Mouse (Mus musculus) limb, embryonic 15.5 days (tissue): ENCODE results near the gene Nkiras2. TPM values are rescaled to one million over a fixed set of nuclear protein-coding genes. Genes with fewer than 3 reads are reported as not detected.
"Not testable (repeated sequence)": the region's sequence is repeated elsewhere in the genome, so short reads cannot be mapped to it uniquely, and the experiment has no call there.

Experiments used
- ATAC-seq: fragments of 200-750 bp; cut with Nextera tagmentation; 2 replicates; pipeline ENCODE4 v1.8.0; 2017; ENCODE audit warnings: low read depth, moderate TSS enrichment; ENCODE audit not compliant: insufficient number of reproducible peaks, low FRiP score, low TSS enrichment
- H3K27ac ChIP-seq: fragments of 300-500 bp; sonication (generic); 2 replicates; pipeline ENCODE4 v1.5.1; 2015; ENCODE audit warnings: moderate library complexity, mild to moderate bottlenecking, inconsistent platforms
- H3K27me3 ChIP-seq: fragments of 300-500 bp; sonication (generic); 2 replicates; pipeline ENCODE4 v1.6.1; 2015; ENCODE audit warnings: inconsistent platforms
- H3K36me3 ChIP-seq: fragments of 300-500 bp; sonication (generic); 2 replicates; pipeline ENCODE4 v1.6.1; 2015; ENCODE audit warnings: inconsistent platforms
- H3K4me1 ChIP-seq: fragments of 300-500 bp; sonication (generic); 2 replicates; pipeline ENCODE4 v1.6.1; 2015; ENCODE audit warnings: inconsistent platforms
- H3K4me2 ChIP-seq: fragments of 300-500 bp; sonication (generic); 2 replicates; pipeline ENCODE4 v1.6.1; 2015; ENCODE audit warnings: mild to moderate bottlenecking, inconsistent platforms
- H3K4me3 ChIP-seq: fragments of 300-500 bp; sonication (generic); 2 replicates; pipeline ENCODE4 v1.5.1; 2015; ENCODE audit warnings: mild to moderate bottlenecking, inconsistent platforms
- H3K9ac ChIP-seq: fragments of 300-500 bp; sonication (generic); 2 replicates; pipeline ENCODE4 v1.6.1; 2015; ENCODE audit warnings: inconsistent platforms
- H3K9me3 ChIP-seq: fragments of 300-500 bp; sonication (generic); 2 replicates; pipeline ENCODE4 v1.6.1; 2016; ENCODE audit warnings: inconsistent platforms
- WGBS: fragments of 180-500 bp; shearing (Covaris S2); methylation state at CpG from one replicate; pipeline ENCODE4 v1.1.7; 2015; 5-methylcytosine and 5-hydroxymethylcytosine counted together
- polyA plus RNA-seq: library from polyadenylated mRNA; unstranded; fragments of >200 nt; fragmentation: Nextera tagmentation; extraction: Ambion mirVana; gene quantifications from 2 replicates; pipeline ENCODE4 v1.2.1, GENCODE M21; 2015

Nkiras2 gene
- polyA plus RNA-seq, 1 experiment from 2014 or later = 73.7 TPM

DNA sequence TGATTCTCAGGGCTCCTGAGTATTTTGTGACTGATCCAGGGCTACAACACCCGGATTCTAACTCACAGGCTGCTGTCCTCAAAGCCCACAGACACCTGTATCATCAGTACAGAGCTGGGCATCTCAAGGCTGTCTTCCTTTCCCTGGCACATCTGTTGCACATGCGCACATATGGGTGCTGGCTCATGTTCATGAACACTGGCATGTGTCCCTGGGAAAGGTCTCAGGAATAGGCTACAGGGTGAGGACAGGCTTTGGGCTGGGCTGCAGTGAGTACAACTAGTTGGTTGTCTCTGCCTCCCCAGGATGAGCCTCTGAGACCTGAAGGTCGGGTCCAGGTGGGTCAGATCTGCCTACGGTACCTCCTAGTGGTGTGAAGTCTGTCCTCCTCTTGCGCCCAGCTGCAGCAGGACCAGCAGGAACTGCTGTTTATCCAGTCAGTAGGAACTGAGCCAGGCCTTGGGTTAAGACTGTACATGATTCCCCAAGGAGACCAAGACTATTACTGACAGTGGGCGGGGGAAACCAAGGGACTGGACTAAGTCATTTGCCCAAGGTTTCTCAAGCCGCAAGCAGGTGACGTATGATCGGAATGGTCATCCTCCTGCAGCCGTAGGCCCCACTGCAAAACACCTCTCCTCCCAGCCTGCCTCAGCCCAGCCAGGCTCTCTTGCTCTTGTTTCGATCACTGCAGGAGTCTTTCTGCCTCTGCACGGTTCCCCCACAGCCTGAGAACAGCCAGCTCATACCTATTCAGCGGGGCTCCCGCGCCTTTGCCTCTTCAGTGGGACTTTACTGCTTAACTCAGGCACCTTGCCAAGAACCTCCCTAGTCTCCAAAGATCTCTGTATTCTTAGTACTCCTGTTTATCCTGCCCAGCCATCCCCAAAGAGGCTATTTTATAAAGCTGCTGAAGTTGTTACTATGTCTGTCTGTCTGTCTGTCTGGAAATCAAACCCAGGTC lies 24.9 kb downstream of the Nkiras2 start:
- ATAC-seq = no peak
- H3K27ac ChIP-seq = no peak overlapping the region
- no peaks in the 10 kb centered on the region for H3K9me3 ChIP-seq
- peaks cover 22% of the 10 kb centered on the region for H3K4me1 ChIP-seq
- no peak overlapping the region for H3K4me3 ChIP-seq
- H3K4me2 ChIP-seq = no peak overlapping the region
- WGBS = 54% methylated on average over 15 of the region's 15 CpGs
- H3K36me3 ChIP-seq = no peaks in the 10 kb centered on the region
- H3K9ac ChIP-seq = no peak overlapping the region
- H3K27me3 ChIP-seq = peaks cover 35% of the 10 kb centered on the region

DNA sequence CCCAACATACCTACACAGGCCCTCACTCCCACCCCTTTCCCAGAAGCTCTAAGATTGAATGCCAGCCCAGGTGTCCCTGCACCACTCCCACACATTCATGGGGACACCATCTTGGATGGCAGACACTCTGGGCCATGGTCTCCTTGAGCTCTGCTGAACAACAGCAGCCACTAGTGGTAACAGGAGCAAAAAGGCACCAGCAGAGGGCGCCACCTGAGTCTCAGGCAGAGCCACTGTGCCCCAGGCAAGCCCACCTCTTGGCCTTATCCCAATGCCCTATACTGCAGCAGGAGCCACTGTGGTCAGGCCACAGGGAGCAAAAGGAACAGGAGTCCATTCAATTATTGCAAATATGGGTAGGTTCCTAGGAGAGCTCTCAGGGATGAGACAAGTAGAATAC lies 27.2 kb downstream of the Nkiras2 start:
- peaks cover 32% of the 10 kb centered on the region for H3K27me3 ChIP-seq
- no peaks in the 10 kb centered on the region for H3K36me3 ChIP-seq
- ATAC-seq = no peak
- WGBS = 15% methylated on average over 1 of the region's 1 CpGs
- no peak overlapping the region for H3K9ac ChIP-seq
- H3K4me3 ChIP-seq = no peak overlapping the region
- no peak overlapping the region for H3K27ac ChIP-seq
- no peaks in the 10 kb centered on the region for H3K9me3 ChIP-seq
- no peak overlapping the region for H3K4me2 ChIP-seq
- peaks cover 11% of the 10 kb centered on the region for H3K4me1 ChIP-seq

DNA sequence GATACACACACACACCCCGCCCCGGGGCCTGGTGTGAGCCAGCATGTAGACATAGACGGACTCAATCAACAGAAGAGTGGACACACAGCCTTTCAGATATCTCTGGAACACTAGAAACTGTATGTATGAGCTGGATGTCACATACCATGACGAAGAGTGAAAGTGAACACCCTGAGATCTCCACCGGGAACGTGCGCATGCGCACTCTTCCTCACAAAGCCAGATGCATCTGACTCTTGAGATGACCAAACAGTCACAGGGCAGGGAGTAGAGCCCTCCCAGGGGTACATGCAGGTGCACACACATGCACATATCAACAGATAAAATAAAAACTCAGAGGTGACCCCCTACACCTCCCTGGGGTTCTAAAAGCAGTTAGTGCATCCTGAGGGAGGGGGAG lies 29.4 kb downstream of the Nkiras2 start:
- 84% methylated on average over 8 of the region's 8 CpGs for WGBS
- no peak for ATAC-seq
- Histone ChIP-seq H3K9ac (no peak overlapping the region), H3K27me3 (peaks cover 39% of the 10 kb centered on the region), H3K4me1 (peaks cover 11% of the 10 kb centered on the region), H3K4me2 (no peak overlapping the region), H3K27ac (no peak overlapping the region), H3K36me3 (no peaks in the 10 kb centered on the region), H3K4me3 (no peak overlapping the region), H3K9me3 (no peaks in the 10 kb centered on the region)

DNA sequence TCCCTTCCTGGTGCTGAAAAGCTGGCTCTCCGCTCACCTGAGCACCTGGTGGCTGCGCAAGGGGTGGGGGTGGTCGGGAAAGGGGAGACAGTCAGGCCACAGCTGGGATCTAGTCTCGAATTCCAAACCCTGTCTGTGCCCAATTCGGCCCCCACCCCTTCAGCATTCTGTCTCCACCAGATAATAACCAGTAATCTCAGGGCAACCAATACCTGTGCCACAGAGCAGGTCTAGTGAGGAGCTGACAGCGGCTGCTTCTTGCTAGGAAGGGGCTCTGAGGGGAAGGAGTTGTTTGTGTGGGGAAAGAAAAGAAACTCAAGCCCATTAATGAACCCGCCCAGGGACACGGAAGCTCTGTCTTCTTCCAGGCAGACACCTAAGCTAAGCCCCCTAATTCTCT lies 32.2 kb downstream of the Nkiras2 start:
- H3K9ac ChIP-seq = no peak overlapping the region
- H3K9me3 ChIP-seq = no peaks in the 10 kb centered on the region
- H3K36me3 ChIP-seq = no peaks in the 10 kb centered on the region
- H3K27ac ChIP-seq = no peak overlapping the region
- H3K27me3 ChIP-seq = peaks cover 39% of the 10 kb centered on the region
- H3K4me1 ChIP-seq = no peaks in the 10 kb centered on the region
- no peak overlapping the region for H3K4me2 ChIP-seq
- 9% methylated on average over 7 of the region's 8 CpGs for WGBS
- ATAC-seq = no peak
- H3K4me3 ChIP-seq = no peak overlapping the region

DNA sequence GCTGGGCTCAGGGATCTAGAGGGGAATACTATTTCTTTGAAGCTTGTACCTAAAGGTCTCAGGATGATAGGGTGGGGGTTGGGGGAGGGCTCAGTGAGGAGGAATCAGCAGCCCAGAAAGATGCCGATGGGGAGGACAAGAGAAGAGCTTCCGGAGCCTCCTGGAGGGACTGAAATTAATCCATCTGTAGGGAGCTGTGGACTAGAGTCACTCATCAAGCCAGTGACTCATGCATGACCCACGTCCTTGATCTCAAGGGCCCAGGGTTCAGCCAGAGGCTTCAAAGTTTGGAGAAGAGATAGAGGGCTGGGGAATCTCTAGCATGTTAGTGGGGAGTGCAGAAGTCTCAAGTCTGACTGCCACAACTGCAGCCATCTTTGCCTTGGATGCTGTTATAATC lies 32.7 kb downstream of the Nkiras2 start:
- no peak for ATAC-seq
- no peak overlapping the region for H3K4me2 ChIP-seq

DNA sequence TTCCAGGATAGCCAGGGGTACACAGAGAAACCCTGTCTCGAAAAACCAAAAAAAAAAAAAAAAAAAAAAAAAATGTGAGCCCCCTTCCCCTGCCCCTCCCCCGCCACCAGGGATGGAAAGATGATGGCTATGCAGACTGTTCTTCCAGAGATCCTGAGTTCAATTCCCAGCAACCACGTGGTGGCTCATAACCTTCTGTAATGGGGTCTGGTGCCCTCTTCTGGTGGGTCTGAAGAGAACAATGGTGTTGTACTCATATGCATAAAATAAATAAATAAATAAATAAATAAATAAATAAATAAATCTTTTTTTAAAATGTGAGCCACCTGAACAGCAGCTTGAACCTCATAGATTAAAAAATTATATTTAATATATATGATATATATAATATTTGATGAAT lies 36.5 kb downstream of the Nkiras2 start:
- Histone ChIP-seq H3K4me1 (peaks cover 14% of the 10 kb centered on the region), H3K27me3 (peaks cover 14% of the 10 kb centered on the region)
- not testable (repeated sequence) for H3K4me3 ChIP-seq, H3K9ac ChIP-seq, H3K9me3 ChIP-seq, H3K36me3 ChIP-seq, H3K27ac ChIP-seq, ATAC-seq, H3K4me2 ChIP-seq
- WGBS = 61% methylated on average over 3 of the region's 3 CpGs

More for the DNA sequence above, 32.7 kb downstream of the Nkiras2 start:
- Histone ChIP-seq H3K4me1 (peaks cover 5% of the 10 kb centered on the region), H3K9me3 (no peaks in the 10 kb centered on the region), H3K27ac (no peak overlapping the region), H3K36me3 (no peaks in the 10 kb centered on the region), H3K4me3 (no peak overlapping the region), H3K9ac (no peak overlapping the region), H3K27me3 (peaks cover 39% of the 10 kb centered on the region)
- WGBS = 20% methylated on average over 3 of the region's 3 CpGs

DNA sequence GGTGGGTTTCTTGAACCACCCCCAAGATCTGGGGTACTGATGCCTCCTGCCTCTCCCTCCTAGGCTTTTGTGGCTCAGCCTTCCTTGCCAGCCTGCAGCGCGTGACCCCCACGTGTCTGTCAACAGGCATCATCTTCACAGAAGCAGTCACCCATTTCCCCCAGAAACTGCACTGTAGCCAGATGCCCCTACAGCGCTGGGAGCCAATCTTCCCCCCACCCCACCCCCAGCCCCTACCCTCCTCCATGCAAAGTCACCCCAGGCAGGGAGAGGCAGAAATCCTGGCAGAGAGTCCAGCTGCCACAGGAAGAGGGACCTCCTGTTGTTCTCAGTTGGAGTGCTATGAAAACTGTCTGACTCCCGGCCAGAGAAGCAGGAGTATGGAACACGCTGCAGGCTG lies 37.4 kb downstream of the Nkiras2 start:
- H3K4me1 ChIP-seq = peaks cover 14% of the 10 kb centered on the region
- WGBS = 9% methylated on average over 6 of the region's 6 CpGs
- peaks cover 6% of the 10 kb centered on the region for H3K27me3 ChIP-seq
- H3K9ac ChIP-seq = no peak overlapping the region
- H3K36me3 ChIP-seq = no peaks in the 10 kb centered on the region
- no peak for ATAC-seq
- H3K4me2 ChIP-seq = no peak overlapping the region
- no peaks in the 10 kb centered on the region for H3K9me3 ChIP-seq
- no peak overlapping the region for H3K4me3 ChIP-seq
- no peak overlapping the region for H3K27ac ChIP-seq

DNA sequence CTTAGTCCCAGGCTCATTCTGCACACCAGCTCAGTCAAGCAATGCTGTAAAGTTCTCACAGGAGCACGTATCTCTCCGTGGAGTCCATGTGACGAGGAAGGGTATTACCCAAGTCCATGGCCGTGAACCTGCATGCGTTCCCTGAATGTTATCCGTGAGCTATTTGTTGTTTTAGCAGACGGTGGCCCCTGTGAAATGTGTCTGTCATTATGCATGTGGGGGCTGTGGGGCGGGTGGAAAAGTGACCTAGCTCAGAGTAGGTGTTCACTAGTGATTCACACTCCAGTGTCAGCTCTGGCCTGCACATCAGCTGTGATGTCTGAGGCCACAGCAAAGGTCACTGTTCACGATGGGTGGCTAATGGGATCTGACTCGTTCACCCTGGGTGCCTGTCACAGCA lies 40.8 kb downstream of the Nkiras2 start:
- no peaks in the 10 kb centered on the region for H3K9me3 ChIP-seq
- no peak for ATAC-seq
- no peaks in the 10 kb centered on the region for H3K36me3 ChIP-seq
- H3K4me3 ChIP-seq = no peak overlapping the region
- H3K9ac ChIP-seq = no peak overlapping the region
- H3K4me2 ChIP-seq = no peak overlapping the region
- H3K4me1 ChIP-seq = peaks cover 14% of the 10 kb centered on the region
- H3K27me3 ChIP-seq = no peaks in the 10 kb centered on the region
- H3K27ac ChIP-seq = no peak overlapping the region
- WGBS = 67% methylated on average over 10 of the region's 10 CpGs

DNA sequence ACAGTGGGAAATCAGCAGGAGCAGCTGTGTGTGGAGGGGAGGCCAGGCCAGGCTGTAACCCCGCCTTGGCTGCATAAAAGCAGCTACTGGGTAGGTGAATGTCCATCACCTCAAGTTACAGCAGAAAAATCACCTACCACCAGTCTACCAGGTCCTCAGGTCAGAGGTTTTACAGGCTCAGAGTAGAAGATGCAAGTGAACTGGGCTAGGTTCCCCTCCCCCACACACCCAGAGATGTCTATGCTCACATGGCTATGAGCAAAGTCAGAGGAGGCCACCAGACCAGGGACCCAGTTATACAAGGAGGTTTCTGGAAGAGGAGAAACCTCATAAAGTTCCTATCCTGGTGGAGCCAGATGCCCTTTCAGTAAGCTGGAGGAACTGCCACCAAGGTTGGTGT lies 52.0 kb downstream of the Nkiras2 start:
- Histone ChIP-seq H3K4me1 (peaks cover 13% of the 10 kb centered on the region), H3K4me2 (no peak overlapping the region), H3K4me3 (no peak overlapping the region), H3K9me3 (no peaks in the 10 kb centered on the region), H3K9ac (no peak overlapping the region), H3K27ac (no peak overlapping the region), H3K36me3 (no peaks in the 10 kb centered on the region), H3K27me3 (peaks cover 8% of the 10 kb centered on the region; the same call in 1 of the 2 replicates)
- ATAC-seq = no peak
- 62% methylated on average over 1 of the region's 1 CpGs for WGBS

DNA sequence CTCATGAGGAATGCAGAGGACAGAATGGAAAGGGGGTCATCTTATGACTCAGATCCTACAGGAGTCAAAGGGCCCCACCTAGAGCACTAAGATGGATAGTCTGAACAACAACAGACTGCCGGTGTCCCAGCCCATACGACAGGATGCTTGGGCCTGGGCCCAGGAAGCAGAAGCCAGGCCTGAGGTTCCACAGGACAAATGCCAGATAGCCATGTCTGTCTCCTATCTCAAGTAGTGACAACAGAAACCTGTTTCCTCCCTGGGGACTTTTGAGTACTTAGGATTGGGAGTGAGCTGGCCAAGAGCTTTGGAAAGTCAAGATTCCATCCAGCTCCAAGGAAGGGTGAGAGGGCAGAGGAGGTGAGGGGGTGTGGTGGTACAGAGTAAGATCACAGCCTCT lies 52.9 kb downstream of the Nkiras2 start:
- no peak overlapping the region for H3K9ac ChIP-seq
- peaks cover 8% of the 10 kb centered on the region; the same call in 1 of the 2 replicates for H3K27me3 ChIP-seq
- ATAC-seq = no peak
- no peak overlapping the region for H3K4me2 ChIP-seq
- H3K4me3 ChIP-seq = no peak overlapping the region
- H3K4me1 ChIP-seq = peaks cover 13% of the 10 kb centered on the region
- WGBS = 76% methylated on average over 2 of the region's 2 CpGs
- no peaks in the 10 kb centered on the region for H3K9me3 ChIP-seq
- no peak overlapping the region for H3K27ac ChIP-seq
- H3K36me3 ChIP-seq = no peaks in the 10 kb centered on the region

DNA sequence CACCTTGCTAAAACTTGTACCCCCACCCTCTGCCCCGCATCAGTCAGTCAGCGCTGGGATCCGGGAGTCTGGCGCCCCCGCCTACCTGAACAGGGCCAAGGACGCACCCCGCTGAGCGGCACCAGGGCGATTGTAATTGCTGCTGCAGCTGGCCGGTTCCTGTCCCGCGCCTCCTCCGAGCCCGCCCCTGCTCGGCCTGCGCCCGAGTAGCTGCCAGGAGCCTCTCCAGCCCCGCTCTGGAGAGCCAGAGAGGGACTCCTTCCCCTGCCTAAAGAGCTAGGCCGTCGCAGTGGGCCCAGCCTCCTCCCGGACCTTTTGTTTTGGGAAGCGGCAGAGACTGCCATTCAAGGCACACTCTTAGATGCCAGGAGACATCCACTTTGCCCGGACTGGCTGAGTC lies 54.1 kb downstream of the Nkiras2 start:
- H3K27me3 ChIP-seq = peaks cover 8% of the 10 kb centered on the region; the same call in 1 of the 2 replicates
- H3K9me3 ChIP-seq = no peaks in the 10 kb centered on the region
- no peaks in the 10 kb centered on the region for H3K36me3 ChIP-seq
- H3K4me1 ChIP-seq = peaks cover 13% of the 10 kb centered on the region
- H3K4me3 ChIP-seq = 0 out of 2 replicates have a peak overlapping the region, but pooled peaks have one; percentile 15
- H3K9ac ChIP-seq = peak overlapping the region; percentile 29; the same call in 1 of the 2 replicates
- H3K4me2 ChIP-seq = peak overlapping the region; percentile 33
- 2% methylated on average over 16 of the region's 23 CpGs for WGBS
- H3K27ac ChIP-seq = no peak overlapping the region
- no peak for ATAC-seq
